Mouse (Mus musculus) forebrain, embryonic 11.5 days (tissue): ENCODE data around the gene Tmem82. TPM values are rescaled to one million over a fixed set of nuclear protein-coding genes. Genes with fewer than 3 reads are reported as not detected.

Experiments
- ATAC-seq: fragments of 200-750 bp; cut with Nextera tagmentation; replicated peaks from 2 replicates; pipeline ENCODE4 v1.8.0; 2017; ENCODE audit warnings: moderate TSS enrichment; ENCODE audit not compliant: low FRiP score
- DNase-seq: peaks from one replicate; pipeline ENCODE4 v3.0.0-alpha.2; 2017; ENCODE audit warnings: low spot score
- H3K27ac ChIP-seq: fragments of 300-500 bp; sonication (generic); 2 replicates; pipeline ENCODE4 v1.5.1; 2014; ENCODE audit warnings: low read depth, low read length
- H3K27me3 ChIP-seq: fragments of 300-500 bp; sonication (generic); 2 replicates; pipeline ENCODE4 v1.6.1; 2014; ENCODE audit warnings: mild to moderate bottlenecking, low read length, mixed read lengths; ENCODE audit not compliant: control insufficient read depth, insufficient read depth
- H3K36me3 ChIP-seq: fragments of 300-500 bp; sonication (generic); 2 replicates; pipeline ENCODE4 v1.6.1; 2014; ENCODE audit warnings: mild to moderate bottlenecking, low read length, moderate library complexity, mixed read lengths; ENCODE audit not compliant: control insufficient read depth, insufficient read depth
- H3K4me1 ChIP-seq: fragments of 300-500 bp; sonication (generic); replicated peaks from 2 replicates; pipeline ENCODE4 v1.6.1; 2014; ENCODE audit warnings: low read length, mixed read lengths; ENCODE audit not compliant: control insufficient read depth, insufficient read depth
- H3K4me2 ChIP-seq: fragments of 300-500 bp; sonication (generic); 2 replicates; pipeline ENCODE4 v1.6.1; 2014; ENCODE audit warnings: low read depth, mild to moderate bottlenecking, low read length, moderate library complexity, mixed read lengths; ENCODE audit not compliant: severe bottlenecking
- H3K4me3 ChIP-seq: fragments of 300-500 bp; sonication (generic); 2 replicates; pipeline ENCODE4 v1.5.1; 2014; ENCODE audit warnings: low read depth, low read length
- H3K9ac ChIP-seq: fragments of 300-500 bp; sonication (generic); 2 replicates; pipeline ENCODE4 v1.6.1; 2014; ENCODE audit warnings: low read length
- H3K9me3 ChIP-seq: fragments of 300-500 bp; sonication (generic); 2 replicates; pipeline ENCODE4 v1.6.1; 2016; ENCODE audit warnings: low read length, mixed read lengths; ENCODE audit not compliant: control insufficient read depth
- WGBS: fragments of 180-500 bp; shearing (Covaris S2); extraction: QIAGEN DNeasy Blood & Tissue Kit; methylation state at CpG from one replicate; pipeline ENCODE4 v1.1.7; 2014; 5-methylcytosine and 5-hydroxymethylcytosine counted together
- polyA plus RNA-seq: library from polyadenylated mRNA; unstranded; fragments of >200 nt; fragmentation: Nextera tagmentation; extraction: Ambion mirVana; gene quantifications from 2 replicates; pipeline ENCODE4 v1.2.1, GENCODE M21; 2014

The Tmem82 gene
- polyA plus RNA-seq = 0.28 TPM in 1 of 2 replicates, not detected in the other

DNA sequence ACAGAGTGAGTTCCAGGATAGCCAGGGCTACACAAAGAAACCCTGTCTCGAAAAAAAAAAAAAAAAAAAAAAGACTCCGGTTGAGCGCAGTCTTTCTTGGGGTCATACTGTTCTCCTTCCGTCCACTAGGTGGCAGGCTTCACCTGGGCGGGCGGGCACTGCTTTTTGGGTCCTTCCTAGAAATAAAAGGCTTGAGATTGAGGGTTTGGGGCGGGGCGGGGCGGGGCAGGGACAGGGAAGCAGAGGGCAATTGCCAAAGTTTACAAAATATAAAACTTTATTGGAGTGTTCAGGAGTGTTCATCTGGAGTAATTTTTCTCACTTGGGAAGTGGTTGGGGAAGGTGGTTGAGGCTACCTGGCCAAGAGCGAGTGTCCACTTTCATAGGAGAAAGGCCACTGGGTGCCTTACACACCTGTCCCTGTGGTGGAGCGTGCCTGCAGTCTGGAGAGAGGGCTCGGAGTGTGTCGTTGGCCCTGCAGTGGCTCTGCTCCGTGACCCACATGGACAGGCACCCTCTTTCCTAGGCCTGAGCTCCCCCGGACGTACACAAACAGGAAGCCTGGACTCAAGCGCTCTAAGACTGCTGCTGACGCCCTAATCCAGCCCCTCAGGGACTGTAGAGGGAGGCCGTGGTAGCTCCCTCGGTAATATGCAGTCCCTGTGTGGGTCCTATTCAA, at the start of gene Tmem82:
TSS of gene Tmem82 (minus strand) at position 69 of the 679 bp plus-strand sequence.
- Histone ChIP-seq H3K4me3 (peak within 1 kb of the TSS; percentile 5), H3K9ac (0 out of 2 replicates have a peak within 1 kb of the TSS, but pooled peaks have one; percentile 6), H3K27me3 (no peaks in the 10 kb centered on the region), H3K4me2 (peak within 1 kb of the TSS; percentile 31), H3K9me3 (no peaks in the 10 kb centered on the region), H3K36me3 (no peaks in the 10 kb centered on the region), H3K27ac (no peak within 1 kb of the TSS), H3K4me1 (peaks cover 4% of the 10 kb centered on the region)
- ATAC-seq (no peak), DNase-seq (peak; percentile 72)
- 26% methylated on average over 19 of the region's 20 CpGs for WGBS

DNA sequence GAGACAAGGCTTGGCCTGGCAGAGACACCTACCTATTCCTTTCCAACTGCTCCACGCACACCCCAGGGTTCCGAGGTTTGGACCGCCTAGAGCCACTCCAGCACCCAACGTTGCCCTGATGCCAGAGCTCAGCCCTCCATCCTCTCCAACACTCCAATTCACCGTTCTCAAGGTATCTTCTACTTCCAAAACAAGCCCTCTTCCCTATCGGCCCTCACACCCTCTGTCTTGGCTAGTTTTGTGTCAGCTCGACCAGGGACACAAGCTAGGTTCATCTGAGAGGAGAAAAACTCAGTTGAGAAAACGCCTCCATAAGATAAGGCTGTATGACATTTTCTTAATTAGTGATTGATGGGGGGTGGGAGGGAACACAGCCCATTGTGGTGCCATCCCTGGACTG, 46.4 kb upstream of the Tmem82 start, which contains the start of gene Plekhm2:
TSS of gene Plekhm2 (minus strand) at position 101 of the 400 bp plus-strand sequence.
- peaks cover 11% of the 10 kb centered on the region for H3K4me1 ChIP-seq
- 74% methylated on average over 8 of the region's 8 CpGs for WGBS
- ATAC-seq = no peak; the same call in 1 of the 2 replicates

DNA sequence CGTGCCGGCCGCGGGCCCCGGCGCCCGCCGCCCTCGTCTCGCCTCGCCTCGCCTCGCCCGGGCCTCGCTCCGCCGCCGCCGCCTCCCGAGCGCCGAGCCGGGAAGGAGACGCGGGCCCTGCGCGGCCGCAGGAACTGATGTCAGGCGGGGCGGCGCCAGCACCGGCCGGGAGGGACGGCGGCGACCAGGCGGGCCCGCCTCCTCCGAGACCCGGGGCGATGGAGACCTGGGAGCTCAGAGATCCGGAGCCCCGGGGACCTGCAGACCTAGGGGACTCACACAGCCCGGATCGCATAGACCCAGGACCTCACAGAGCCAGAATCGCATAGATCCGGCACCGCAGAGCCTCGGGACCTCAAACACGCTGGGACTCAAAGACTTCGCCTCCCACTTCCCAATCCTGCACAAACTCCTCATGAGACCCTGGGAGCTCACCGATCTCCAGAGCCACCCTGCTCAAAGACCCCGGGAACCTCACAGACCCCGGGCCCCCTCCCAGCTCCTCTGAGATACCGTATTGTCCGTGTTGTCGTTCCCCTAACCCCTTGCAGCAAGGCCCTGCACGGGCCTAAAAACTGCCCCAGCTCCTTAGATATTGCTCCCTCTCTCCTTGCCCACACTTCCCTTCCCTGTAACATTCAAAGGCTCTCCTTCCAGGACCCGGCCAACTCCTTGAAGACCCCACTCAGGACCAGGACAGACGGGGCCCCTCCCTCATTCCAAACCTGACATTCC, 45.7 kb upstream of the Tmem82 start:
- Histone ChIP-seq H3K4me3 (peak overlapping the region; percentile 81), H3K36me3 (no peaks in the 10 kb centered on the region; the same call in 1 of the 2 replicates), H3K27ac (no peak overlapping the region), H3K4me1 (peaks cover 11% of the 10 kb centered on the region), H3K27me3 (no peaks in the 10 kb centered on the region), H3K9me3 (no peaks in the 10 kb centered on the region), H3K4me2 (peak overlapping the region; percentile 90), H3K9ac (peak overlapping the region; percentile 96)
- DNase-seq (peak; percentile 82), ATAC-seq (peak; percentile 76)
- WGBS = 1% methylated on average over 59 of the region's 60 CpGs

More for the DNA sequence above, 46.4 kb upstream of the Tmem82 start, which contains the start of gene Plekhm2:
- H3K9me3 ChIP-seq = no peaks in the 10 kb centered on the region
- H3K27ac ChIP-seq = no peak within 1 kb of the TSS
- H3K4me2 ChIP-seq = peak within 1 kb of the TSS; percentile 90
- no peaks in the 10 kb centered on the region for H3K36me3 ChIP-seq
- peak within 1 kb of the TSS; percentile 96 for H3K9ac ChIP-seq
- DNase-seq = no peak
- peak within 1 kb of the TSS; percentile 81 for H3K4me3 ChIP-seq
- no peaks in the 10 kb centered on the region for H3K27me3 ChIP-seq

DNA sequence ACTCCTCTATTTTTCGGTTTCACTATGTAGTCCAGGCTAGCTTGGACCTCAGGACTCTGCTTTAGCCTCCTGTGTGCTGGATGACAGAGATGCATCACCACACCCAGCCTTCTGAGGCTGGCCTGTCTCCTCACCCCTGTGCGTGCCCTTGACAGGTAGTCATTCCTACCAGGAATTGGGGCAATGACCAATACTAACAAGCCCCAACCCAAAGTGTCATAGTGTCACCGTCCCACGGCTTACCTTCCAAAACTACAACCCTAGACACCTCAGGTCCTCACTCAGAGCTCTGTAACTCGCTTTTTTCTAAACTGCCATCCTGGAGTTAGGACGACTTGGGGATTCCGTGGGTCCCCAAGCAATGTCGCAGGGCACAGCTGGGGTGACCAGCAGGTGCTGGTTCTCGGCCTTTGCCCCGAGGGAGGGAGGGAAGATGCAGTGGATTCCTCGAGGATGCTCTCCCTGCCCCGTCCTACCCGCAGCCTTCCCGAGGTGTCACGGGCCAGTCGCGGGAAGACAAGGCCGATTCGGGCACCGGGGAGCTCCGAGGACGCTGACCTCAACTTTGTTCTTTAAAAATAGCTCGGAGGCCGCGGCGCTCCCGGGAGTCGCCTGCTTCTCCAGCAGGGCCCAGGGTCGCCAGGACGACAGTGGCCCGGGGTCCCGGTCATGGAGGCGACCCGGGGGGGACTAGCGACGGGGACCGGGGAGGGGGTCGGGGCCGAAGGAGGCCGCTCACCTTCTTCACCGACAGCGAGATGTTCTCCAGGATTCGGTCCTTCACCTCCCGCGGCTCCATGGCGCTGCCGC, 44.9 kb upstream of the Tmem82 start:
- H3K9ac ChIP-seq = peak overlapping the region; percentile 96
- H3K4me1 ChIP-seq = peaks cover 11% of the 10 kb centered on the region
- WGBS = 4% methylated on average over 46 of the region's 47 CpGs
- H3K27ac ChIP-seq = no peak overlapping the region
- H3K27me3 ChIP-seq = no peaks in the 10 kb centered on the region
- peak overlapping the region; percentile 81 for H3K4me3 ChIP-seq
- DNase-seq (peak; percentile 69), ATAC-seq (peak; percentile 20; the same call in 1 of the 2 replicates)
- H3K4me2 ChIP-seq = peak overlapping the region; percentile 90
- no peaks in the 10 kb centered on the region for H3K9me3 ChIP-seq
- H3K36me3 ChIP-seq = no peaks in the 10 kb centered on the region; the same call in 1 of the 2 replicates

DNA sequence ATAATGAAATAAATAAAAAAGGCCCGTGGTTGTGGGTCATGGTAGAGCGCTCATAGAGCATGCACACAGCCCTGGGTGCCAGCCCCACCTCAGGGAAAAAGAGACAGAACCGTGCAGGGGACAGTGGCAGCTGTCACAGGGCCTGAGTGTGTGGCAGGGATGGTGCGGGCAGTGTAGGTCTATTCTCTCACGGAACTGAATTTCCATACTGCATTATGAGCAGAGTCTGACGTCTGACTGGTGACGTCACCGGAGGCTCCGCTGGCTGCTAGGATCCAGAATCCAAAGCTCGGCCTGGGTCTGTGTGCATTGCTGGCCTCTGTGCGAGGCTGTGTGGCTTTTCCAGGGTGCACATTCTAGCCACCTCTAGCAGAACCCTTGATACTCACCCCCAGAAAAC, 42.5 kb upstream of the Tmem82 start:
- Histone ChIP-seq H3K9me3 (no peaks in the 10 kb centered on the region), H3K4me2 (no peak overlapping the region), H3K4me1 (peaks cover 11% of the 10 kb centered on the region), H3K9ac (no peak overlapping the region), H3K27ac (no peak overlapping the region), H3K4me3 (no peak overlapping the region), H3K36me3 (no peaks in the 10 kb centered on the region; the same call in 1 of the 2 replicates), H3K27me3 (no peaks in the 10 kb centered on the region)
- DNase-seq (no peak), ATAC-seq (no peak)
- 92% methylated on average over 11 of the region's 11 CpGs for WGBS

DNA sequence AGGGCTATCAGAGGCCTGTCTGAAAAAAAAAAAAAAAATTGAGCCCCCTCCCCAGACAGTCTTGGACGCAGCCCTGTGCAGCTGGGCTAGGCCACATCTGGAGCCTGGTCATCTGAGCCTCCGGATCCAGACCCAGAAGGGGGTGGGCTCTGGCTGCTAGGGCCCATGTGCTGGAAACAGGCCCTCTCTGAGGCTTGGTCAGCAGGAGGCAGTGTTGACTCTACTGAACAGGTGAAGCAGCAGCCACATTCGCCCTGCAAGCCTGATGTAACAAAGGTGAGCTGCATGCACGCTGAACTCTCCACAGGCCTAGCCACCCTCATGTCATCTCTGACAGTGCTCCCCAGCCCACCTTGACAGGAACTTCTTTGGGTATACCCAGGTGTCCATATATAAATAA, 41.3 kb upstream of the Tmem82 start:
- no peak overlapping the region for H3K4me3 ChIP-seq
- no peaks in the 10 kb centered on the region for H3K9me3 ChIP-seq
- no peak overlapping the region for H3K27ac ChIP-seq
- H3K9ac ChIP-seq = no peak overlapping the region
- no peak for ATAC-seq
- no peak overlapping the region for H3K4me2 ChIP-seq
- 68% methylated on average over 4 of the region's 4 CpGs for WGBS
- peaks cover 9% of the 10 kb centered on the region for H3K4me1 ChIP-seq
- H3K27me3 ChIP-seq = no peaks in the 10 kb centered on the region
- no peak for DNase-seq
- no peaks in the 10 kb centered on the region; the same call in 1 of the 2 replicates for H3K36me3 ChIP-seq

DNA sequence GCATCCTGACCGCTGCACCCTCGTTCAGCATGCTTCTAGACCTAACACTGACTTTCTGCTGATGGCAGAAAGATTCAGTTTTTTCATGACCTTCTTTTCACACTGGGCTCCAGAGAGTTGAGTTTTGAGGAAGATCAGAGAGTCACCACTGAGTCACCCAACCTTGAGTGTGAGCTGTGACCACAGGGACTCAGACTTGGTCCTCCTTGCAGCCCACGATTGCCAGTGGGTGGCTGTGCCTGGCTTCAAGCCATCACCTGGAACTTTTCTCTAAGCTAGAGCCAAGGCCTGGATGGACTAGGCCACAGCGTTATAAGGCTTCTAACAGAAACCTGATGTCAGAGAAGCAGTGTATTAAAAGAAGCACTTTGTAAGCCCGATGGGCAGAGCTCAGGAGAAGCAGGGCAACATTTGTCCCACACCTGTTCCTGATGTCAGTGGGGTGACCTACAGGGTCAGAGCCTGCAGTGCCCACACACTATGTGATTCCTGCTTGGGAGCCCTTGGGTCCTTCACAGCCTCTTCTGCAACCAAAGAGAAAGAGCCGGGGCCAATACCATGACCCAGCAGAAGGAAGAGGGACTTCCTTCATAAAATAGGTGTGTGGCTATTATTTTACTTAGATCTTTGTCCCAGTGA, 40.5 kb upstream of the Tmem82 start:
- ATAC-seq = no peak
- no peaks in the 10 kb centered on the region; the same call in 1 of the 2 replicates for H3K36me3 ChIP-seq
- no peaks in the 10 kb centered on the region for H3K27me3 ChIP-seq
- H3K9me3 ChIP-seq = no peaks in the 10 kb centered on the region
- H3K27ac ChIP-seq = no peak overlapping the region
- no peak for DNase-seq
- peaks cover 5% of the 10 kb centered on the region for H3K4me1 ChIP-seq
- WGBS = 93% methylated on average over 6 of the region's 6 CpGs
- H3K9ac ChIP-seq = no peak overlapping the region
- no peak overlapping the region for H3K4me3 ChIP-seq
- no peak overlapping the region for H3K4me2 ChIP-seq

DNA sequence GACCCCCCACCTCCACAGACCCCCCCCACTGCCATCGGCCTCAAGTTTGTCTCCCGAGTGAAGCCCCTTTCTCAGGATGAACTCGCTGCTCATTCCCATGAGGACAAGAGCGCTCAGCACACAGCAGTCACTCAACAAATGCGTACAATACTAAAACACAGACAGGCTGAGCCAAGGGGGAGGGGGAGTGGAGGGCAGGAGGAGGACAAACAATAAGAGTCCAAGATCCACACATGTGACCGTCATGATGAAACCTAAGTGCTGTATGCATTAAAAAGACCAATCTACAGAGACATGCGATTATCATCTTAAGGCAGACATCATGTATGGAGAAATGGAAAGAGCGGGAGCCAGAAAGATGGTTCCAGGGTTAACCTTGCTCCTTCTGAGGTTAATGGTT, 38.5 kb upstream of the Tmem82 start:
- no peak overlapping the region for H3K4me2 ChIP-seq
- WGBS = 89% methylated on average over 8 of the region's 8 CpGs

More for the DNA sequence above, 38.5 kb upstream of the Tmem82 start:
- DNase-seq (no peak), ATAC-seq (no peak)
- Histone ChIP-seq H3K36me3 (no peaks in the 10 kb centered on the region; the same call in 1 of the 2 replicates), H3K4me1 (no peaks in the 10 kb centered on the region), H3K9ac (no peak overlapping the region), H3K27ac (no peak overlapping the region), H3K4me3 (no peak overlapping the region), H3K27me3 (no peaks in the 10 kb centered on the region), H3K9me3 (no peaks in the 10 kb centered on the region)
